Mouse (Mus musculus): Measurements from ENCODE around the gene Nlrp5. TPM values are rescaled to one million over a fixed set of nuclear protein-coding genes. Genes with fewer than 3 reads are reported as not detected.
"Not testable (repeated sequence)": the region's sequence is repeated elsewhere in the genome, so short reads cannot be mapped to it uniquely, and the experiment has no call there.

Nlrp5 gene
- not detected in 2 replicates for total RNA-seq (2014; fragmentation: Nextera tagmentation)
- total RNA-seq (2017) = 0.05 and 0.06 TPM in 2 replicates
- not detected in 2 replicates for polyA plus RNA-seq (2012)

- Histone ChIP-seq H3K27me3 (ENCODE audit: insufficient read depth, low read length) (no peaks in the 10 kb centered on the region), H3K4me3 (ENCODE audit: low read depth, low read length) (no peak within 1 kb of the TSS), H3K36me3 (replicated peaks) (no peaks in the 10 kb centered on the region), H3K9me3 (replicated peaks) (peaks cover 11% of the 10 kb centered on the region; the same call in 1 of the 2 replicates), H3K4me1 (ENCODE audit: insufficient read depth, low read depth, low read length) (no peaks in the 10 kb centered on the region)
- no peak for ATAC-seq (ENCODE audit: extremely low read depth, insufficient number of reproducible peaks, low FRiP score, poor library complexity, severe bottlenecking)
- no peak for DNase-seq (ENCODE audit: low spot score)
- TF ChIP-seq GATA1 (IDR thresholded peaks at IDR 0.05; ENCODE audit: borderline replicate concordance, low read length) (no peak), TAL1 (conservative IDR thresholded peaks at IDR 0.05; ENCODE audit: low read depth, low read length) (no peak), CTCF (IDR thresholded peaks at IDR 0.05; ENCODE audit: low read depth, low read length) (no peak), POLR2AphosphoS5 (IDR thresholded peaks at IDR 0.05; ENCODE audit: insufficient replicate concordance, low read depth, low read length) (no peak), GATA2 (IDR thresholded peaks at IDR 0.05; ENCODE audit: borderline replicate concordance, low read depth, low read length) (no peak)
These were observed at the start of gene Nlrp5 for GRCm38 (mm10) chr7:23385589-23385988. Nlrp5 (plus strand) TSS chr7:23385889.

- not testable (repeated sequence) for H3K4me1 ChIP-seq (ENCODE audit: insufficient read depth, low read depth, low read length); H3K27me3 ChIP-seq (ENCODE audit: insufficient read depth, low read length); H3K36me3 ChIP-seq (replicated peaks); H3K9me3 ChIP-seq (replicated peaks); H3K4me3 ChIP-seq (ENCODE audit: low read depth, low read length); DNase-seq (ENCODE audit: low spot score); ATAC-seq (ENCODE audit: extremely low read depth, insufficient number of reproducible peaks, low FRiP score, poor library complexity, severe bottlenecking)
These were observed 27.4 kb upstream of the Nlrp5 start for GRCm38 (mm10) chr7:23358311-23358710.

- not testable (repeated sequence) for ATAC-seq (ENCODE audit: extremely low read depth, insufficient number of reproducible peaks, low FRiP score, poor library complexity, severe bottlenecking); H3K4me1 ChIP-seq (ENCODE audit: insufficient read depth, low read depth, low read length); H3K4me3 ChIP-seq (ENCODE audit: low read depth, low read length); DNase-seq (ENCODE audit: low spot score); H3K36me3 ChIP-seq (replicated peaks); H3K27me3 ChIP-seq (ENCODE audit: insufficient read depth, low read length); H3K9me3 ChIP-seq (replicated peaks)
These were observed 84.5 kb downstream of the Nlrp5 start for GRCm38 (mm10) chr7:23470201-23470600.

- H3K27me3 ChIP-seq (ENCODE audit: insufficient read depth, low read length); H3K36me3 ChIP-seq (replicated peaks); H3K4me1 ChIP-seq (ENCODE audit: insufficient read depth, low read depth, low read length); H3K9me3 ChIP-seq (replicated peaks); H3K4me3 ChIP-seq (ENCODE audit: low read depth, low read length); ATAC-seq (ENCODE audit: extremely low read depth, insufficient number of reproducible peaks, low FRiP score, poor library complexity, severe bottlenecking); DNase-seq (ENCODE audit: low spot score): not testable (repeated sequence)
These were observed 85.1 kb downstream of the Nlrp5 start for GRCm38 (mm10) chr7:23470832-23471231.

- H3K4me3 ChIP-seq (ENCODE audit: low read depth, low read length); H3K4me1 ChIP-seq (ENCODE audit: insufficient read depth, low read depth, low read length); ATAC-seq (ENCODE audit: extremely low read depth, insufficient number of reproducible peaks, low FRiP score, poor library complexity, severe bottlenecking); H3K36me3 ChIP-seq (replicated peaks); DNase-seq (ENCODE audit: low spot score); H3K27me3 ChIP-seq (ENCODE audit: insufficient read depth, low read length); H3K9me3 ChIP-seq (replicated peaks): not testable (repeated sequence)
These were observed 87.2 kb downstream of the Nlrp5 start for GRCm38 (mm10) chr7:23472886-23473285.

Other genes starting within 250 kb of the Nlrp5 start
- gene Gm10662, start 241.4 kb upstream of the Nlrp5 start, total RNA-seq (2014; fragmentation: Nextera tagmentation) = not detected in 2 replicates
- 0.12 and 0.16 TPM in 2 replicates for gene Gm10662, start 241.4 kb upstream of the Nlrp5 start, total RNA-seq (2017)
- gene Gm10662, start 241.4 kb upstream of the Nlrp5 start, polyA plus RNA-seq (2012) = not detected in 2 replicates
- not detected in 2 replicates for gene Vmn1r165, start 168.6 kb upstream of the Nlrp5 start, total RNA-seq (2014; fragmentation: Nextera tagmentation)
- not detected in 2 replicates for gene Vmn1r165, start 168.6 kb upstream of the Nlrp5 start, total RNA-seq (2017)
- gene Vmn1r165, start 168.6 kb upstream of the Nlrp5 start, polyA plus RNA-seq (2012) = not detected in 2 replicates
- not detected in 2 replicates for gene Vmn1r166, start 134.2 kb upstream of the Nlrp5 start, total RNA-seq (2014; fragmentation: Nextera tagmentation)
- gene Vmn1r166, start 134.2 kb upstream of the Nlrp5 start, total RNA-seq (2017) = not detected in 2 replicates
- not detected in 2 replicates for gene Vmn1r166, start 134.2 kb upstream of the Nlrp5 start, polyA plus RNA-seq (2012)
- gene Gm6902, start 107.0 kb upstream of the Nlrp5 start, total RNA-seq (2014; fragmentation: Nextera tagmentation) = not detected in 2 replicates
- not detected in 2 replicates for gene Gm6902, start 107.0 kb upstream of the Nlrp5 start, total RNA-seq (2017)
- gene Gm6902, start 107.0 kb upstream of the Nlrp5 start, polyA plus RNA-seq (2012) = not detected in 2 replicates
- not detected in 2 replicates for gene Nlrp4e, start 84.7 kb upstream of the Nlrp5 start, total RNA-seq (2014; fragmentation: Nextera tagmentation)
- gene Nlrp4e, start 84.7 kb upstream of the Nlrp5 start, total RNA-seq (2017) = 0.06 and 0.16 TPM in 2 replicates
- gene Nlrp4e, start 84.7 kb upstream of the Nlrp5 start, polyA plus RNA-seq (2012) = not detected in 2 replicates
- not detected in 2 replicates for gene Vmn1r167, start 121.3 kb downstream of the Nlrp5 start, total RNA-seq (2014; fragmentation: Nextera tagmentation)
- 0.05 TPM in 1 of 2 replicates, not detected in the other for gene Vmn1r167, start 121.3 kb downstream of the Nlrp5 start, total RNA-seq (2017)
- not detected in 2 replicates for gene Vmn1r167, start 121.3 kb downstream of the Nlrp5 start, polyA plus RNA-seq (2012)
- not detected in 2 replicates for gene Vmn1r168, start 153.8 kb downstream of the Nlrp5 start, total RNA-seq (2014; fragmentation: Nextera tagmentation)
- gene Vmn1r168, start 153.8 kb downstream of the Nlrp5 start, total RNA-seq (2017) = 0.17 and 0.60 TPM in 2 replicates
- gene Vmn1r168, start 153.8 kb downstream of the Nlrp5 start, polyA plus RNA-seq (2012) = not detected in 2 replicates
- not detected in 2 replicates for gene Vmn1r169, start 189.6 kb downstream of the Nlrp5 start, total RNA-seq (2014; fragmentation: Nextera tagmentation)
- gene Vmn1r169, start 189.6 kb downstream of the Nlrp5 start, total RNA-seq (2017) = 0.11 TPM in 1 of 2 replicates, not detected in the other
- gene Vmn1r169, start 189.6 kb downstream of the Nlrp5 start, polyA plus RNA-seq (2012) = not detected in 2 replicates
- not detected in 2 replicates for gene Vmn1r170, start 220.3 kb downstream of the Nlrp5 start, total RNA-seq (2014; fragmentation: Nextera tagmentation)
- gene Vmn1r170, start 220.3 kb downstream of the Nlrp5 start, total RNA-seq (2017) = not detected in 2 replicates
- gene Vmn1r170, start 220.3 kb downstream of the Nlrp5 start, polyA plus RNA-seq (2012) = not detected in 2 replicates
- not detected in 2 replicates for gene Vmn1r171, start 244.8 kb downstream of the Nlrp5 start, total RNA-seq (2014; fragmentation: Nextera tagmentation)
- 0.23 TPM in 1 of 2 replicates, not detected in the other for gene Vmn1r171, start 244.8 kb downstream of the Nlrp5 start, total RNA-seq (2017)
- not detected in 2 replicates for gene Vmn1r171, start 244.8 kb downstream of the Nlrp5 start, polyA plus RNA-seq (2012)